Mouse (Mus musculus) liver, adult 2 months (tissue): ENCODE data around the gene Osbp2. TPM values are rescaled to one million over a fixed set of nuclear protein-coding genes. Genes with fewer than 3 reads are reported as not detected.

Experiments used
- DNase-seq: peaks from one replicate; pipeline ENCODE4 v3.0.0-alpha.2; 2011; ENCODE audit warnings: low read depth, low spot score; ENCODE audit errors: extremely low read depth
- H3K27ac ChIP-seq: fragments of 200-500 bp; replicated peaks from 2 replicates; pipeline ENCODE4 v1.5.1; 2012; ENCODE audit warnings: low read depth, mild to moderate bottlenecking, control low read depth, inconsistent platforms, low read length; ENCODE audit not compliant: insufficient read depth
- H3K27me3 ChIP-seq: fragments of 200-500 bp; 2 replicates; pipeline ENCODE4 v1.6.1; 2012; ENCODE audit warnings: mild to moderate bottlenecking, moderate library complexity, low read length, inconsistent platforms; ENCODE audit not compliant: control insufficient read depth, insufficient read depth
- H3K36me3 ChIP-seq: fragments of 200-500 bp; 2 replicates; pipeline ENCODE4 v1.6.1; 2012; ENCODE audit warnings: low read length, inconsistent platforms; ENCODE audit not compliant: control insufficient read depth, insufficient read depth
- H3K4me1 ChIP-seq: fragments of 200-500 bp; 2 replicates; pipeline ENCODE4 v1.6.1; 2011; ENCODE audit warnings: low read length; ENCODE audit not compliant: control insufficient read depth, insufficient read depth
- H3K4me3 ChIP-seq: fragments of 200-500 bp; 2 replicates; pipeline ENCODE4 v1.5.1; 2011; ENCODE audit warnings: low read depth, mild to moderate bottlenecking, control low read depth, low read length, moderate library complexity; ENCODE audit not compliant: insufficient read depth
- H3K79me2 ChIP-seq: fragments of 200-500 bp; 2 replicates; pipeline ENCODE4 v1.6.1; 2012; ENCODE audit warnings: inconsistent platforms, mild to moderate bottlenecking, low read length, moderate library complexity; ENCODE audit not compliant: control insufficient read depth, insufficient read depth
- H3K9ac ChIP-seq: fragments of 200-500 bp; 2 replicates; pipeline ENCODE4 v1.6.1; 2012; ENCODE audit warnings: low read depth, mild to moderate bottlenecking, control low read depth, inconsistent platforms, low read length
- CTCF ChIP-seq: fragments of 200-500 bp; IDR thresholded peaks from 2 replicates; pipeline ENCODE4 v1.5.1; 2011; ENCODE audit warnings: low read depth, low read length, control low read depth
- POLR2A ChIP-seq: fragments of 200-500 bp; IDR thresholded peaks from 2 replicates; pipeline ENCODE4 v1.6.1; 2011; ENCODE audit warnings: low read length, control low read depth; ENCODE audit not compliant: insufficient read depth; ENCODE audit errors: extremely low read depth
- WGBS: fragments of 180-500 bp; shearing (Covaris S2); methylation state at CpG from one replicate; pipeline ENCODE4 v1.1.7; 2018; 5-methylcytosine and 5-hydroxymethylcytosine counted together
- polyA plus RNA-seq: library from polyadenylated mRNA; depleted of rRNA; stranded (reverse); fragments of >200 nt; gene quantifications from 2 replicates; pipeline ENCODE4 v1.2.3, GENCODE M21; 2012
- total RNA-seq: library from RNA; depleted of rRNA; stranded (reverse); fragments of >200 nt; gene quantifications from 2 replicates; pipeline ENCODE4 v1.2.3, GENCODE M21; 2014

Gene Osbp2
- total and polyA plus RNA-seq, 2 experiments: 0.70 to 1.1 TPM

- no peak overlapping the region for H3K27ac ChIP-seq
- H3K4me1 ChIP-seq: no peaks in the 10 kb centered on the region
- 93% methylated on average over 4 of the region's 4 CpGs for WGBS
- H3K79me2 ChIP-seq: no peaks in the 10 kb centered on the region
- TF ChIP-seq CTCF (no peak), POLR2A (no peak)
- H3K36me3 ChIP-seq: no peaks in the 10 kb centered on the region
- no peaks in the 10 kb centered on the region for H3K27me3 ChIP-seq
- no peak overlapping the region for H3K4me3 ChIP-seq
- H3K9ac ChIP-seq: no peak overlapping the region
- DNase-seq: no peak
These were observed 3.9 kb downstream of the Osbp2 start for GRCm38 (mm10) chr11:3859778-3860177.

DNA sequence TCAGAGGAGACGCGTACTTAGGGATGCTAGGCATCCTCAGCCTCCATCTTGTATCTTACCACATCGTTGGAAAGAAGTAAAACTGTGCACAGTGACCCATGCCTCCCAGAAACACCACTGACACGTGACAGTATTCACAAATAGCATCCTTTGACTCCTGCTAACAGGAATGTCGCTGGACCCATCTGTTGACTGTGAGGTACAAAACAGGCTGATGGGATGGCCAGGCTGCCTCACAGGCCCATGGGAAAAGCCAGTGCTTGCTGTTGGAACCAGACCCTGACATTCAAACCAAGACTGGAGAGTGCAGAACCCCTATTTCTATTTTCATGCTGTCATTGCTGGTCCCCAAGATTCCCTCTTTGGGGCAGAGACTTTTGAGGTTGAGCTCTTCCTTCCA lies 5.8 kb downstream of the Osbp2 start:
- no peak for DNase-seq
- WGBS: 79% methylated on average over 5 of the region's 5 CpGs
- Histone ChIP-seq H3K4me3 (no peak overlapping the region), H3K4me1 (no peaks in the 10 kb centered on the region), H3K9ac (no peak overlapping the region), H3K36me3 (no peaks in the 10 kb centered on the region), H3K79me2 (no peaks in the 10 kb centered on the region), H3K27ac (no peak overlapping the region), H3K27me3 (no peaks in the 10 kb centered on the region)
- TF ChIP-seq CTCF (no peak), POLR2A (no peak)

GRCm38 (mm10) chr11:3855846-3856245 lies 7.9 kb downstream of the Osbp2 start:
- no peak overlapping the region for H3K4me3 ChIP-seq
- H3K36me3 ChIP-seq: no peaks in the 10 kb centered on the region
- no peaks in the 10 kb centered on the region for H3K79me2 ChIP-seq
- TF ChIP-seq CTCF: no peak
- TF ChIP-seq POLR2A: no peak
- no peaks in the 10 kb centered on the region for H3K4me1 ChIP-seq
- 90% methylated on average over 5 of the region's 5 CpGs for WGBS
- DNase-seq: no peak
- no peaks in the 10 kb centered on the region for H3K27me3 ChIP-seq
- H3K9ac ChIP-seq: no peak overlapping the region
- H3K27ac ChIP-seq: no peak overlapping the region

- 90% methylated on average over 3 of the region's 3 CpGs for WGBS
- Histone ChIP-seq H3K4me1 (no peaks in the 10 kb centered on the region), H3K4me3 (no peak overlapping the region), H3K9ac (no peak overlapping the region), H3K36me3 (no peaks in the 10 kb centered on the region), H3K79me2 (no peaks in the 10 kb centered on the region), H3K27me3 (no peaks in the 10 kb centered on the region), H3K27ac (no peak overlapping the region)
- TF ChIP-seq POLR2A (no peak), CTCF (no peak)
- no peak for DNase-seq
These were observed 9.5 kb downstream of the Osbp2 start for GRCm38 (mm10) chr11:3854156-3854555.

DNA sequence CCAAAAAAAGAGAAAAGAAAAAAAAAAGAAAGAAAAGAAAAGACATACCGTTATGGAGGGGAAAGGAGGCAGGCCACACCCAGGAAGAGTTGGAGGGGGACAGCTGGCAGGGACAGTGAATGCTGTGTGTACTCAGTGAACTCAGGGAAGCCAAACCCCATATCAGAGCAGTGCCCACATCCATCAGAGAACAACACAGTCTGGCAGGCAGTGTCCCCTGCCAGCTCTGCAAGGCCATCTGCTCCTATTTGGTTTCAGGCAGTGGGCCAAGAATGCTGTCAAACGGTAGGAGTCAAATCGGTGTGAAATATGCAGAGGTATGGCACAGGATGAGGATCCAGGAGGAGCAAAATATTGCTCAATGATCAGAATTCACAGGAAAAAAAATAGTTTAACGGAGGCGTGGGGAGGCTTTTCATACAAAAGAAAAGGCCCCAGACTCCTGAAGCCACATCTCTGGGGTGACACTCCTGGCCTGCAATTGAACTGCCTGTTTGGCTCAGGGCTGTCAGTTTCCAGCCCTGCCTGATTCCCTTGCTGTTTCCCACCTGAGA lies 10.1 kb downstream of the Osbp2 start:
- Histone ChIP-seq H3K4me1 (no peaks in the 10 kb centered on the region), H3K79me2 (no peaks in the 10 kb centered on the region), H3K27ac (no peak overlapping the region), H3K4me3 (no peak overlapping the region), H3K36me3 (no peaks in the 10 kb centered on the region), H3K27me3 (no peaks in the 10 kb centered on the region), H3K9ac (no peak overlapping the region)
- WGBS: 28% methylated on average over 5 of the region's 5 CpGs
- peak; percentile 58 for DNase-seq
- TF ChIP-seq POLR2A: no peak

DNA sequence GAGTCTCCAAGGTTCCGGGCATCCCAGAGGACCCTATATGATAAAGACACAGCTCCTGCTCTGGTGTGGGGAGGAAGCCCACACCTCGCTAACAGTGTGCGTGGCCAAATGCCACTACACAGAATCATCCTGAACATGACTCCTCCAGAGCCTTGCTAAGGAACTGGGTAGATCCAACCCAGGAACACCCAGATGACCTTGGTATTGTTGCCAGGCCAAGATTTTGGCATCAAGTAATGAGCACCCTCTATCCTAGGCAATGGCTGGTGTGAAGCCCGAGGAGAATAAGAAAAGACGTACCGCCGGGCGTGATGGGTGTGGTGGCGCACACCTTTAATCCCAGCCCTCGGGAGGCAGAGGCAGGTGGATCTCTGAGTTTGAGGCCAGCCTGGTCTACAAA lies 10.7 kb downstream of the Osbp2 start:
- TF ChIP-seq POLR2A (no peak), CTCF (no peak)
- H3K27me3 ChIP-seq: no peaks in the 10 kb centered on the region

More for the DNA sequence above, 10.7 kb downstream of the Osbp2 start:
- Histone ChIP-seq H3K4me1 (no peaks in the 10 kb centered on the region), H3K79me2 (no peaks in the 10 kb centered on the region), H3K27ac (no peak overlapping the region), H3K36me3 (no peaks in the 10 kb centered on the region), H3K9ac (no peak overlapping the region), H3K4me3 (no peak overlapping the region)
- no peak for DNase-seq
- WGBS: 94% methylated on average over 10 of the region's 10 CpGs
